Mouse (Mus musculus) right cerebral cortex, postnatal 14 days (tissue): ENCODE data around the gene Tulp2.

ENCODE experiments used
- DNase-seq: peaks from one replicate; pipeline ENCODE4 v3.0.0; 2022

Gene Tulp2

DNA sequence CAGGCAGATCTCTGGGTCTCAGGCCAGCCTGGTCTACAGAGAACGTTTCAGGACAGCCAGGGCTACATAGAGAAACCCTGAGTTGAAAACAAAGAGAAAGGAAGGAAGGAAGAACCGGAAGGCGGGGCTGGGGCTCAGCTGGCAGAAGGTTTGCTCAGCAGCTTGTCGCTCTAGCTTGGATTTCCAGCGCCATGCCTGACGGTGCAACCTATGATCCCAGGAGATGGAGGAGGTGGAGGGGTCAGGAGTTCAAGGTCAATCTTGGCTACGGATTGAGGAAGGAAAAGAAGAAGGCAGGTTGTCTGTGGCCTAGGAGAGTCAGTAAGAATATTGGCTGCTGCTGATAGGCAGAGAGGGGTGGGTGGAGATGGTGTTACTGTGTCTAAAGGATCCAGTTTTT lies 78.6 kb downstream of the Tulp2 start:
- DNase-seq, result no peak

DNA sequence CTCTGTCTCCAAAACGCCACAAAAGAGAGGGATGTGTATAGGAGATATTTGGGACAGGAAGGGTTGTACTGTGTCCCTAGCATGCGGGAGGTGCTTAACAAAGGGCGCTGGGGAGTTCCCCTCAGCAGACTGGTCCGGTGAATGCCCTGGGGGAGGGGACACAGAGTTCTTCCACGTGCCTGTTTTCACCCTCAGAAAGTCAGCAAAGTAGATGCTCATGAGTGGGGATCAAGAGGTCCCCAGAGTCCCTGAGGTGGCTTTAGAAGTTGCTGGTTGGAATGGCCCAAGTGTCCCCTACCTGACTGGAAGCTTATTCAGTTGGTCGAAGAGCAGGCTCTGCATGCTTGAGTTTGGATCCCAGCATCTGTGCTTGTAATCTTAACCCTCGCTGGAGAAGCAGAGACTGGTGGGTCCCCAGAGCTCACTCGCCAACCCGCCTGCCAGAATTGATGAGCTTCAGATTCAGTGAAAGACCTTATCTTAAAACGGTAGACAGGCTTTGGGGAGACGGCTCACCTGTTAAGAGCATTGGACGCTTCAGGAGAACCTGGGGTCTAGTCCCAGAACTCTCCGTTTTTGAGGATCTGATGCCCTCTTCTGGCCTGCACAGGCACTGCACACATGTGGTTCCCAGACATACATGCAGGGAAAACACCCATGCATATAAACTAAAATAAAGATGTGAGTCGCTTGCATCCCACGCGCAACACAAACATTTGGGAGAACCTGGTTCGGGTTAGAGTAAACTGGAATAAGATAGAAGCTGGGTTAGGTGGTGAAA lies 79.4 kb downstream of the Tulp2 start:
- DNase-seq, result peak; percentile 74

DNA sequence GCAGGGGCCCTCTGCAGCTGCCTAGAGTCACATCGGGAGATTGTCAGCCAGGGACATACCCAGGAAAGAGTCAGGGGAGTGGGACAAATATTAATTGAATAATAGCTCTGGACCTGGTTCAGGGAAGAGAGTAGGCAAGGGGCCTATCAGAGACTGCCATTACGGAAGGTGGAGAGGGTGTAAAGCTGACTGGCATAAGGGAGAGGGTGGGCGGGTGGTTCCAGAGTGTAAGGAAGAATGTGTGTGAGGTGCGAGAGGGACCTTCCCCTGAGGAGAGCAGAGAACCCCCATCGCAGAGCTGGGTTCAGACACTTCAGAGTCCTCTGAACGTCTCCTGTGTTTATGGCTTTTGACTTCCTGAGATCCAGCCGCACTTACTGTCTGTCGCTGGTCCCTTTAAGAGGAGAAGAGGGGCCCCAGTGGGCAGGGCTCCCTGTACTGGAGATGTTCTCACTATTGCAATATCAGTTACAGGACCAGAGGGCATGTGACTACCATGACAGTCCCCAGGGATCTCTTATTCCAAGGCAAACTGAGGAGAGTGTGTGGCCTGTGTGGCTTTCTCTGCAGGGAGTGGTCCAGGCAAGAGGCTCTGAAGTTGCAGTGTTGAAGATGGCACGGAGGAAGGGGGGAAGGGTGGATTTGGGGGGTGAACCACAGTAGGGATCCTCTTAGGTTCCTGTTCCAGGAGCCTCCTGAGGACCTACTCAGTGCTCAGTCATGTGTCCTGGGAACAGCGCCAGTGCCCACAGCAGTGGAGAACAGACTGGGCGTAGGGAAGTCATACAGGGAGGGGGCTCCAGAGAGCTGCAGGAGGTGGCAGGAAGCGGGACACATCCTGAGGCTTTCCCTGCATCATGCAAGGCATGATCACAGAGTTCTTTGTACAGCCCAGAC lies 80.2 kb downstream of the Tulp2 start:
- no peak for DNase-seq

DNA sequence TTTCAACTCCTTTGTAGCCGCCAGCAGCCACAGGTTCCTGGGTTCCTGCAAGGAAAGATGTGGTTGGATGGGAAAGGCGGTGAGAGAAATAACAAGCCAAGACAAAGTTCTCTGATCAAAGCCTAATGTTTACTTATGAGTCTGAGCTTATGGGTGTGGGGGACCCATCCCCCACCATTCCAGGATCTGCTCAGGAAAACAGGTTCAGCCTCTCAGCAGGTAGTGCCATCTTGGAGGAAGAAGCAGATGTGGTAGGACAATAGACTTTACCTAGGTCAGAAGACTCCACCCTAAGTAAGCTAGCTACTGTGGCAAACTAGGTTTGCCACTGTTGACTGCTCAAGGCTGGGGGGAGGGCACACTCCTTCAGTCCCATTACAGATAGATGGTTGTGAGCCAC lies 83.1 kb downstream of the Tulp2 start:
- no peak for DNase-seq

DNA sequence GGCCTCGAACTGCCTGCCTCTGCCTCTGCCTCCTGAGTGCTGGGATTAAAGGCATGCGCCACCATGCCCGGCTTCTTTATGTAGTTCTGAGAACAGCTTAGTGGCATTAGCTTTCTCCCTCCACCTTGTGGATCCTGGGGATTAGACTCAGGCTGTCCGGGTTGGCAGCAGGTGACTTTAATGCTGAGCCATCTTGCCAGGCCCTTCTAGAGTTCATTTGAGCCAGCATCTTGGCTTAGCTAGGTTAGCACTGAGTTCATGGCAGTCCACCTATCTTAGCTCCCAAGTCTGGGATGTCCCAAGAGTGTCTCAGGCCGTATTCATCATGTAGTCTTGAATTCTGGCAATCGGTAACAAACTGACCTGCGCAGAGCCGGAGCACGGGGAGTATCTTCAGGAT lies 83.8 kb downstream of the Tulp2 start:
- DNase-seq, result no peak

DNA sequence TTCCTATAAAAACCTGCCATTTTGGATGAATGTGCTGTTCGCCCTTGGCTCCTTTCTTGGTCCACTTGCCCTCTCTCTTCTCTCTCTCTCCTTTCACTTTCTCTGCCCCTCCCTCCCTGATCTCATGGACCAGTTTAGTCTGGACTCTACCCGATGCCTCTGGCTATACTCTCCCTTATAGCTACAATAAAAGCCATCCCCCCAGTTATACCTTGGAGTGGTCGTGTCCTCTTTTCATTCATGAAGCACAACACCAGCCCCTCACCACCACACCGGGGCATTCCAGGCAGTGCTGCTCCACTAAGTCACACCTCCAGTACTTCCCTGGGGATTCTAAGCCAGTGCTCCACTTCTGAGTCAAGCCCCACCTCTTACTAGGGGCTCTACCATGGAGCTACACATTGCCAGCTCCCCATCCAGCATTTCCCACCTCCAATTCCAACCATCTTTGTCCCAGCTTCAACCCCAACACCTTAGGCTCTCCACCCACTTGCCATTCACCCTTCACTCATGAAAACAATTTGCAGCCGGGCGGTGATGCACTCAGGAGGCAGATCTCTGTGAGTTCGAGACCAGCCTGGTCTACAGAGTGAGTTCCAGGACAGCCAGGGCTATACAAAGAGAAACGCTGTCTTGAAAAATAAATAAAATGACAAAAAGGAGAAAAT lies 85.6 kb downstream of the Tulp2 start:
- DNase-seq, result no peak

DNA sequence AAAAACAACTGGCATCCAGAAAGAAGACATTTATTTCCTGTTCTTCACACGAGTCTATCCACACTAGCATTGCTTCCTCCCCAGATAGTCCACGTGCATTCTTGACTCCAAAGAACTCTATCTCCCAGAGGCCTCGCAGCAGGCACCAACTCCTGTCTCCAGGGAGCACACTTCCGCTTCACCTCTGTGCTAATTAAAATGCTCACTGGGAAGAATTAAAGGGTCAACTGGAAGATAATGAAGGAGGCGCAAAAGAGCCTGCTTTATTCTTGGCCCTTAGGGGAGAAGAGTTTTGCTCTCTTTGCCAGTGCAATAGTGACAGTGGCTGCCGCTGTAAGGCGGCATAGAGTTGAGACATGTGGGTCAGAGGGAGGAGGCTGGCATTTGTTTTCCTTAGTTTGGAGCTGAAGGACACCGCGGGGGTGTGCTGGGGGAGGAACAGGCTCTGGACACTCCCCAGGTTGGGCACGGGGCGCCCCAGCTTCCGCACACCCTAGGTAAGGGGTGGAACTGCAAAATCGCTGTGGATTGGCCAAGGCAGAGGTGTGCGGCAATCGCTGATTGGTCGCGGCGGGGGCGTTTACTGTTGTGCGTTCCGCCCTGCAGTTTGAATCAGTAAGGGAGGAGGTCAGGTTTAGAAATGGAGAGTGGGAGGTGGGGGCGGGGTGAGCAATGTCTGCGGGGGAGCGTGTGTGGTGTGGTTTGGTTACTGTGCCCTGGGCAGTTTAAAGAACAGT lies 86.3 kb downstream of the Tulp2 start:
- peak; percentile 87 for DNase-seq

DNA sequence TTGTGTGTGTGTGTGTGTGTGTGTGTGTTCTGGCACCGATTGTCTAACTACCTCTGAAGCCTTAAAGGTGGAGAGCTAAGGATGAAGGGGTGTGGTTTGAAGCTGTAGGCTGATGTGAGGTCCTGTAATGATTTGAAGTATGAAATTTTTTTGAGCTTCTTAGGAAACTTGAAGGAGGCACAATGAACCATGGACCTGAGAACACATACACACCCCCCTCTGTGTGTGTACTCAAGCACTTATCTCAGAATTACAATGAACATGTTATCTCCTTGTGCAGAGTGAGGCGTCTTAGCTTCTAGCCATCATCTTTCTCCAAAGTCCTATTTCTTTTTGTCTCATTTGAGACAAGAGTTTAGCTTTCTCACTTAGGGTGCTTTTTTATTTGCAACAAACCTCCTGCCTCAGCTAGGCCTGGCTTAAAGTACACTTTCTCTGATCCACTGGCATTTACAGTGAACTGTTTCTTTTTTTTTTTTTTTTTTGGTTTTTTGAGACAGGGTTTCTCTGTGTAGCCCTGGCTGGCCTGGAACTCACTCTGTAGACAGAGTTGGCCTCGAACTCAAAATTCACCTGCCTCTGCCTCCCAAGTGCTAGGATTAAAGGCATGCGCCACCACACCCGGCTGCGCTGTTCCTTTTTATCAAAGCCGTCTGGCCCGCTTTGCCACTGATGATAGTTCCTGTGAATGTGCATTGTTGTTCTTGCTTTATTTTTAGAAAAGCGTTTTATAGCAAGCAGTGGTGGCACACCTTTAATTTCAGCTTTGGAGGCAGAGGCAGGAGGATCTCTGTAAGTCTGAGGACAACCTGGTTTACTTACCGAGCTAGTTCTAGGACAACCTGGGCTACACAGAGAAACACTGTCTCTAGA lies 87.2 kb downstream of the Tulp2 start:
- no peak for DNase-seq

DNA sequence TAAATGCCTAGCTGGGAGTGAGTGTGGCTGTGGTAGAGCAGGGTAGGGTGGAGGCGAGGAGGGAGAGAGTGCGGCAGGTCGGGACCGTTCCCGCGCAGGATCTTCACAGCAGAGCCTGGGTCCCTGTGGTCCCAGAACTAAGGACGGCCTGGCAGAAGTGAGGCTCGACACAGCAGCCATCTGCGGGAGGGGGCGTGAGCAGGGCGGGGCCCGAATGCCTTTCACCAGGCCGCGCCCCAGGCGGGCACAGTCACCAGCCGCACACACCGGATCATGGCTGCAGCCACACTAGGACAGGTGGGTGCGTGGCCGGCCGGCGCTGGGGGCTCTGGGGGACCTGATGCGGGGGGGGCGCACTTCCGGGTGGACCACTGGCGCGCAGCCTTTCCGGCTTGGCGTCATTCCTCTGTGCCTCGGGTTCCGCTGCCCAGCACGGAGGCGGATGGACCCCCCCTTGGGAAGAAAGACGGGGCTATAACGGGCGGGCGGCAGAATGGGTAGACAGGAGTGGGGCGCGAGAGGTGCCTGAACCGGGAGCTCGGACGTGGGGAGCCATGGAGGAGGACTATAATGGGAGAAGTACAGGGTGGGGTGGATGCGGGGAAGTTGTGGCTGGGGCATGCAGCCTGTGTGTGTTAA lies 88.5 kb downstream of the Tulp2 start, which contains the start of gene Bcat2:
Bcat2 (plus strand) TSS at position 51 of the 639 bp plus-strand sequence.
- DNase-seq, result peak; percentile 77

DNA sequence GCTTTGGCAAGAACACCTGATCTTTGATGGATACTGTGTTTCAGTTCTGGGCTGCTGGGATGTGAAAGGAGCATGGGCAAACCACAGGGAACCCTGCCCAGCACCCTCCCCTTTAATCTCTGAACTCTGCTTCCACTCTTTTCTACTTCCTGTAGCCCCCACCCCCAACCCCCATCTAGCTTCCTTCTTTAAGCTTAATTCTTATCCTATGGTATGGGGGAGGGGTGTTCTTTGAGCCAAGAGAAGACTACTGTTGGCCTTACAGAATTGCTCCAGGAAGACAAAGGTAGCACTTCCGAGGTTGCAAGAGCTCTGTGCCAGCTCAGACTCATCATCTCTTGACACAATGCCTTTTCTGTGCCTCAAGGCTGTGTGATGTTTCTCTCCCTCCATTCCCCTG lies 90.3 kb downstream of the Tulp2 start:
- no peak for DNase-seq
